Mouse (Mus musculus): Measurements from ENCODE around the gene Fsd2. TPM values are rescaled to one million over a fixed set of nuclear protein-coding genes. Genes with fewer than 3 reads are reported as not detected.
A peak's percentile ranks its signal among the peaks of the same experiment; 100 is the strongest.

Gene Fsd2
- total RNA-seq, 2 experiments from 2014 or later = 0.10 to 0.25 TPM

DNA sequence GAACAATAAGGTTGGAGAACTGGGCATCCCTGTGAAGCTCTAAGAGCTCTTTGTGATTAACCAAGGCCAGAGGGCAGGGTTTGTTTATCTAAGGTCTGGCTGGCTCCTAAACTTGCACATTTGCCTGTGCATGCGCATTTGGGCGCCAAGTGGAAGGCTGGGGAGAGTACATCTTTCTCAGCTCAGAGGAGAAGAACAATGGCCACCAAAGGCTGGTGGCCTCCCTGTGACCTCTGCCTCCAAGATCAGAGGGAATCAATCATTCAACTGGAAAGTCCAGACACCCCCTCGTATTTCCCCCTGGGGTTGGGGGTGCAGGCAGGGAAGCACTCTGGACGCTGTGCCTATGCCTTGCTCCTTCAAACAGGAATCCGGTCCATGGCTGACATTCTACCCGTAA lies 69.6 kb downstream of the Fsd2 start:
- DNase-seq (ENCODE audit: low spot score in 2 of 2) = no peak
- intact Hi-C loops (cut with DNase I) = no loop called here

DNA sequence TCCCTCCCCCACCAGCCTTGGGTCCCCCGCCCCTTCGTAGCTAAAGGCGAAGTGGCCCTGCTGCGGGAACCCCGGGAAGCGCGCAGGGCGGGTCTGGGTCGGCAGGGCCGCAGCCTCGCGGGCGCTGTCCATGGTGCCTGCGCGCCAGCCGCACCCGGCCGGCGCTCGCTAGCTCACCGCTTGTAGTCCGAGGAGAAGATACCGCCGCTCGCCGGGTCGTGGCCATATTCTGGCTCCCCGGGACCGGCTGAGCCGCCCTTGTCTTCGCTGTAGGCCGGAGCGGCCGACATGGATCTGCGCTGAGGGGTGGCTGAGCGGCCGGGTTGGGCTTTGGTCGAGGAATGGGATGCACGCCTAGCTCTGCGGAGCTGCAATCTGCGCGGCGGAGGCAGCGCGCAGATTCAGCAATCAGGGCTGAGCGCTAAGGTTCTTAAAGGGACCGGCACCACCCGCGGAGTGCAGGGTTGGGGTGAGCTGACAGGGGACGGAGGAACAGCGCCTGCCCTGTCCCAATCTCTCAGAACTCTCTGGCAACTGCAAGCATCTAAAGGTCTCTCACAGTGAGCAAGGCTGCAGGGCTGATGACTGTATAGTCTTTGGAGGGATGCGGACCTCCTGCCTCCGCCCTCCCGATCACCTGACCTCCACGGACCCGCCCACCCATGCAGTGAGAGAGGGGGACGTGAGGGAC lies 73.3 kb downstream of the Fsd2 start, which contains the start of gene Ap3b2:
TSS of gene Ap3b2 (minus strand) at position 595 of the 691 bp plus-strand sequence.
- DNase-seq (ENCODE audit: low spot score in 2 of 2) = peak; percentile 82 to 84
- intact Hi-C loops (cut with DNase I) = no loop called here

DNA sequence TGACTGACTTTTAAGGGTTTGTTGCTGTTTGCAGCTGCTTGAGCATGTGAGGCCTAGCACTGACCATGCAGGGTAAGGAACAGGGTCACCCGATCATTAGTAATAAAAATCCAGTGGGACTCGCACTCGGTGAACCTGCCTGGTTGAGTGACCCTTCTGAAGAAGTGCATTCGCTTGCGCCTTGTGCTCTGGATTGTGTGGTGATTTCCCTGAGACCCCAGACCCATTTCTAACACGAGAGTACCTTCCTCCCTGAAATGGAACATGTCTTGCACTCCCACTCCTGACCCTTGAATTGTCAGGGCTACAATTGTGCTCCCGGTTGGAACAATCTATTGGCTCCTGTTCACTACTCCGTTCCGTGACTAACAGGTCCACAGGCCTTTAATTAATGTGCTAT lies 74.1 kb downstream of the Fsd2 start:
- intact Hi-C loops (cut with DNase I) = no loop called here
- DNase-seq (ENCODE audit: low spot score in 2 of 2) = peak in 1 of 2 experiments; percentile 3

DNA sequence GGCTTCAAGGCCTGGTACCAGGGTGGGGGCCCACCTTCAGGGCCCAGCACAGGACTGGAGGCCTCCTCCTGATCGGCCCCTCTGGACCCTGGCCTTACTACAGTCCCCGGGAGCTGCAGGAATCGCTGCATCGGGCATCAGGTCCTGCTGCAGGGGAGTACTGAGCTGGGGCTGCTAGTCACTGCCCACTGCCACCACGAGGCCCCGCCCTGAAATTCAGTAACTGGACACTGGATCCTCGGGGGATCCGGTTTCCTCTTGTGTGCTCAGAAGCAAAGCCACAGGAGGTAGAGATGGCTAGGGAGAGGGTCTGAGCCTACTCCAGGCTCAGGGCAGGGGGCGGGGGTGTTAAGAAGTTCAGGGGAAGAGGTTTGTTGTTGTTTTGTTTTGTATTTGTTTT lies 77.1 kb downstream of the Fsd2 start:
- DNase-seq (ENCODE audit: low spot score in 2 of 2) = peak in 1 of 2 experiments; percentile 2
- intact Hi-C loops (cut with DNase I) = no loop called here

Other genes starting within 250 kb of the Fsd2 start
- 100 to 1,000 TPM; 469 to 487 TPM for gene Rps17, start 221.7 kb downstream of the Fsd2 start, total RNA-seq (2021)
- 10 to 100 TPM; 77.3 to 84.1 TPM for gene Cpeb1, start 111.5 kb downstream of the Fsd2 start, total RNA-seq (2021)
- gene Ap3b2, start 73.0 kb downstream of the Fsd2 start, total RNA-seq (2021) = 100 to 1,000 TPM; 143 to 155 TPM
- gene BC048679, start 68.7 kb downstream of the Fsd2 start, total RNA-seq (2021) = not detected
- 10 to 100 TPM; 12.3 to 21.0 TPM for gene Whamm, start 4.3 kb upstream of the Fsd2 start, total RNA-seq (2021)
- gene Homer2, start 140.6 kb upstream of the Fsd2 start, total RNA-seq (2021) = 10 to 100 TPM; 64.3 to 73.2 TPM
- 10 to 100 TPM; 77.3 to 80.7 TPM for gene Ramac, start 196.0 kb upstream of the Fsd2 start, total RNA-seq (2021)
- gene 3110040N11Rik, start 222.5 kb upstream of the Fsd2 start, total RNA-seq (2021) = 10 to 100 TPM; 22.3 to 27.0 TPM

All from left cerebral cortex, postnatal 36 days (tissue).